Mouse (Mus musculus) liver, adult 2 months (tissue): ENCODE data around the gene Cyp4x1.

Source experiments
- CTCF ChIP-seq: fragments of 200-500 bp; IDR thresholded peaks from 2 replicates; pipeline ENCODE4 v1.5.1; 2011; ENCODE audit warnings: low read depth, low read length, control low read depth
- POLR2A ChIP-seq: fragments of 200-500 bp; IDR thresholded peaks from 2 replicates; pipeline ENCODE4 v1.6.1; 2011; ENCODE audit warnings: low read length, control low read depth; ENCODE audit not compliant: insufficient read depth; ENCODE audit errors: extremely low read depth

DNA sequence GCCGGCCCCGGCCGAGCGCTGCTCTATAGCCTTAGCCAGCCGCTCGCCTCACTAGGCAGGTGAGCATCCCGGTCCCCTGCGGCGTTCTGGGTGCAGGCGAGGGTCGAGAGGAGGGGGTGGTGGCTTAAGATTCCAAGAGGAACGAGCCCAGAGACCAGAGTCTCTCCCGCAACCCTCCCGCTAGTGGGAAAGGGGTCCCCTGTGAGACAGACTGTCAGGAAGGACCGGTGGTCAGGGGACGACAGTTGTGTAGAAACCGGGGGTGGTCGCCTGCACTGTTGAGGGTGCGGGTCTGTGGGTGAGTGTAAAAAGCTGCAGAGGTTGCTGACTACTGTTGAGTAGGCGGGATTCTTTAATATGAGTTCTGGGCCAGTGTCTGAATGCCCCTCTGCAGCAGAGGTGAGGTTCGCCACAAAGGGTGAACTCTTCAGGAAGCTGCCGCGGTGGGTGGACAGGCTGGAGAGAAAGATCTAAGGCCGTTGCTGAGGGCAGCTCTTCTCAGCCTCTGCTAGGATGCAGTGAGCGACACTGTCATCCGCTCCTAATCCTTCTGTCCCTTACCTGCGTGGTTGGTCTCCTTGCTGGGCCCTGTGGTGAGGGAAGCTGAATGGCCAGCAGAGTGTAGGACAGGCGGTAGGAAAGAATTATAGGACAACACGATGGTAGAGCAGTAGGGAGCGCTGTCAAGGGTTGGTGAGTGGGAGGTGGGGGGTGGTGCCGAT, 70.4 kb downstream of the Cyp4x1 start:
- TF ChIP-seq CTCF (no peak), POLR2A (no peak)
